Mouse (Mus musculus): ENCODE data around the gene Ush1g. TPM values are rescaled to one million over a fixed set of nuclear protein-coding genes. Genes with fewer than 3 reads are reported as not detected.

Gene Ush1g
- total and polyA plus RNA-seq, 3 experiments, result 0.05 TPM; not detected in 2

DNA sequence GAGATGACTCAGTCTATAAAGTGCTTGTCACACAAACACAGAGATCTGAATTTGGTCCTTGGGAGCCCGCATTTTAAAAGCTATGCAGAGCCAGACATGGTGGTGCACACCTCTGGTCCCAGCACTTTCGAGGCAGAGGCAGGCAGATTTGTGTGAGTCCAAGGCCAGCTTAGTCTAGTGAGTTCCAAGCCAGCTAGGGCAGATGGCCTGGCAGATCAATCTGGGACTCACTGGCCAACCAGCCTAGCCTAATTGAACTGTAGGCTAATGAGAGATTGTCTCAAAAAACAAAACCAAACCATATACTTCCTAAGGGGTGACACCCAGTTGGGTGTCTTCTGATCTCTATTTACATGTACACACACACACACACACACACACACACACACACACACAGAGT, 19.4 kb upstream of the Ush1g start:
- DNase-seq (ENCODE audit: low spot score) (no peak), ATAC-seq (ENCODE audit: extremely low read depth, insufficient number of reproducible peaks, low FRiP score, poor library complexity, severe bottlenecking) (no peak)
- Histone ChIP-seq H3K27me3 (ENCODE audit: insufficient read depth, low read length) (peaks cover 31% of the 10 kb centered on the region), H3K4me1 (ENCODE audit: insufficient read depth, low read depth, low read length) (peaks cover 3% of the 10 kb centered on the region; the same call in 1 of the 2 replicates), H3K9me3 (replicated peaks) (no peaks in the 10 kb centered on the region), H3K36me3 (replicated peaks) (no peaks in the 10 kb centered on the region), H3K4me3 (ENCODE audit: low read depth, low read length) (no peak overlapping the region)
- TF ChIP-seq TAL1 (conservative IDR thresholded peaks at IDR 0.05; ENCODE audit: low read depth, low read length) (no peak), GATA2 (IDR thresholded peaks at IDR 0.05; ENCODE audit: borderline replicate concordance, low read depth, low read length) (no peak), CTCF (IDR thresholded peaks at IDR 0.05; ENCODE audit: low read depth, low read length) (no peak), POLR2AphosphoS5 (IDR thresholded peaks at IDR 0.05; ENCODE audit: insufficient replicate concordance, low read depth, low read length) (no peak), GATA1 (IDR thresholded peaks at IDR 0.05; ENCODE audit: borderline replicate concordance, low read length) (no peak)

DNA sequence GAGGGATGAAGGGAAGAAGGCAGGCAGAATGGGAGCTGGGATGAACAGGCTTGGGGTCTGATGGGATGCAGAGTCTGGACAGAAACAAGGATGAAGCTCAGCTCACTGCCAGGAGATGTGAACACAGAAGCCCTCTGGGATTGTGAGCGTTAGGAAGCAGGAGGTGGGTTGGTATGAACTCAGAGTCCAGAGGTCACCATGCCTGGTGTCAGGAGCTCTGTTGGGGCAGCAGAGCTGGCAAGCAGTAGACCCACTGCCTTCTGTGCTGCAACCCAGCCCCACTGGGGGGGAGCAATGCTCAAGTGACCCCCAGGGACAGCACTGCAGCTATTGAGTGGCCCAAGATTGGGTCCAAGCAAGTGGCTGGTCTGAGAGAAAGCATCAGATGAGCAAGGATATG, 16.0 kb upstream of the Ush1g start:
- peaks cover 12% of the 10 kb centered on the region for H3K27me3 ChIP-seq (ENCODE audit: insufficient read depth, low read length)
- no peak for ATAC-seq (ENCODE audit: extremely low read depth, insufficient number of reproducible peaks, low FRiP score, poor library complexity, severe bottlenecking)
- TF ChIP-seq GATA2 (IDR thresholded peaks at IDR 0.05; ENCODE audit: borderline replicate concordance, low read depth, low read length) (no peak), CTCF (IDR thresholded peaks at IDR 0.05; ENCODE audit: low read depth, low read length) (no peak), TAL1 (conservative IDR thresholded peaks at IDR 0.05; ENCODE audit: low read depth, low read length) (no peak), GATA1 (IDR thresholded peaks at IDR 0.05; ENCODE audit: borderline replicate concordance, low read length) (no peak), POLR2AphosphoS5 (IDR thresholded peaks at IDR 0.05; ENCODE audit: insufficient replicate concordance, low read depth, low read length) (no peak)

DNA sequence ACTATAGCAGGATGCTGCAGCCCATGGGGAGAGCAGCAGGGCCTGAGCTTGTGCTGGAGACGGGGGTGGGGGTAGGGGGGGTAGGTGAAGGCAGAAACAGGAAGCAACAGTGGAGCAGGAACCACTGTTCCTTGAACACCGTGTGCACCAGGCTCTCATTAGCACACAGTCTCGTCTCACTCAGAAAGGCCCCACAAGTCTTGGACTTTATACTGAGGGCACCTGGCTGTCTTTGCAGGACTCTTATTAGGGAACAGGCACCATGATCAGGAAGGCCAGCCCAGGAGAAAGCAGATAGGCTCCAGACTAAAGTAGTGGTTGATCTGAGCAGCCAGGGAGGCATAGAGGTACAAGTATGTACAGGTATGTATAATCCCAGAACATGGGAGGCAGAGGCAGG, 15.5 kb upstream of the Ush1g start:
- H3K4me3 ChIP-seq (ENCODE audit: low read depth, low read length), result no peak overlapping the region
- no peaks in the 10 kb centered on the region for H3K9me3 ChIP-seq (replicated peaks)
- ATAC-seq (ENCODE audit: extremely low read depth, insufficient number of reproducible peaks, low FRiP score, poor library complexity, severe bottlenecking) (no peak), DNase-seq (ENCODE audit: low spot score) (no peak)
- no peaks in the 10 kb centered on the region for H3K4me1 ChIP-seq (ENCODE audit: insufficient read depth, low read depth, low read length)
- no peaks in the 10 kb centered on the region for H3K36me3 ChIP-seq (replicated peaks)
- H3K27me3 ChIP-seq (ENCODE audit: insufficient read depth, low read length), result peaks cover 12% of the 10 kb centered on the region
- TF ChIP-seq GATA2 (IDR thresholded peaks at IDR 0.05; ENCODE audit: borderline replicate concordance, low read depth, low read length) (no peak), CTCF (IDR thresholded peaks at IDR 0.05; ENCODE audit: low read depth, low read length) (no peak), POLR2AphosphoS5 (IDR thresholded peaks at IDR 0.05; ENCODE audit: insufficient replicate concordance, low read depth, low read length) (no peak), GATA1 (IDR thresholded peaks at IDR 0.05; ENCODE audit: borderline replicate concordance, low read length) (no peak), TAL1 (conservative IDR thresholded peaks at IDR 0.05; ENCODE audit: low read depth, low read length) (no peak)

More for the DNA sequence above, 16.0 kb upstream of the Ush1g start:
- no peaks in the 10 kb centered on the region for H3K4me1 ChIP-seq (ENCODE audit: insufficient read depth, low read depth, low read length)
- no peaks in the 10 kb centered on the region for H3K36me3 ChIP-seq (replicated peaks)
- no peak overlapping the region for H3K4me3 ChIP-seq (ENCODE audit: low read depth, low read length)
- H3K9me3 ChIP-seq (replicated peaks), result no peaks in the 10 kb centered on the region
- DNase-seq (ENCODE audit: low spot score), result no peak

DNA sequence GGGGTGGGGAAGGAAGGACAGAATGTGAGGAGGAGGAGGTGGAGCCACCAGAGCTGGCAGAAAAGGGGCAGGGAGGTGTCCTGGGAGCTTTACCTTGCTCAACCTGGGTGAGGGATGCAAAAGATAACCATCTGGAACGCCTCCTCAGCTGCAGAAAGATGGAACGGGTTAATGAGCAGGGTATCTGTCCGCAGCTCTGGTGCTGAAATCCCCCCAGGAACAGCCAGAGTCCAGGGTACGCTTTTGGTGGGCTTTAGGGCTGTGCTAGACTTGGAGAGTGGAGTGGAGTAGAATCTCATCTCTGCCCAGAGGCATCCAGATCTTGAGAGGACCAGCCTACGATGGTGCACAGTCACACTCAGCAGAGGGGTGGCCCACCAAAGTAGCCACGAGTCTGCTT, 14.3 kb upstream of the Ush1g start:
- DNase-seq (ENCODE audit: low spot score), result no peak
- no peaks in the 10 kb centered on the region for H3K4me1 ChIP-seq (ENCODE audit: insufficient read depth, low read depth, low read length)
- peaks cover 9% of the 10 kb centered on the region for H3K27me3 ChIP-seq (ENCODE audit: insufficient read depth, low read length)
- TF ChIP-seq CTCF (IDR thresholded peaks at IDR 0.05; ENCODE audit: low read depth, low read length), result no peak
- TF ChIP-seq GATA2 (IDR thresholded peaks at IDR 0.05; ENCODE audit: borderline replicate concordance, low read depth, low read length), result no peak
- no peak for TF ChIP-seq GATA1 (IDR thresholded peaks at IDR 0.05; ENCODE audit: borderline replicate concordance, low read length)
- no peak for TF ChIP-seq TAL1 (conservative IDR thresholded peaks at IDR 0.05; ENCODE audit: low read depth, low read length)
- H3K4me3 ChIP-seq (ENCODE audit: low read depth, low read length), result no peak overlapping the region
- ATAC-seq (ENCODE audit: extremely low read depth, insufficient number of reproducible peaks, low FRiP score, poor library complexity, severe bottlenecking), result no peak
- H3K36me3 ChIP-seq (replicated peaks), result no peaks in the 10 kb centered on the region
- H3K9me3 ChIP-seq (replicated peaks), result no peaks in the 10 kb centered on the region

DNA sequence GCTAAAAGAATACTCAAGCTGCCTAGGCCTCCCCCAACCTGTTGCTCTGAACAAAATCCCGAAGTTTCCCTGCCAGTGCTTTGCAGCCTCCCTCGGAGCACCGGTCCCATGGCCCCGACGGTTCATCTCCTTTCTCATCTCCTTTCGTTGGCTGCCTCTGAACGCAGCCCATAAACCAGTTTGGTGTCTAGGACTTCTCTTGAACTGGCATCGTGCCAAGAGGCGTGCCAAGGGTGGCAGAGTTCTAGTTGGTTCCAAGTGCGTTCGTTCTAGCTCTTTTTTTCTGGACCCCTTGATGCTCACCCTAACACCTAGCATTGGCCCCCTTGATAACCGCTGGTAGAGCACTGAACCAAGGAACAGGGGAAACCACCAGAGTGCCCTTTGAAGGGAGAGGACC, 13.4 kb upstream of the Ush1g start:
- Histone ChIP-seq H3K4me3 (ENCODE audit: low read depth, low read length) (no peak overlapping the region), H3K4me1 (ENCODE audit: insufficient read depth, low read depth, low read length) (no peaks in the 10 kb centered on the region), H3K9me3 (replicated peaks) (no peaks in the 10 kb centered on the region), H3K27me3 (ENCODE audit: insufficient read depth, low read length) (peaks cover 9% of the 10 kb centered on the region), H3K36me3 (replicated peaks) (no peaks in the 10 kb centered on the region)
- DNase-seq (ENCODE audit: low spot score), result no peak
- TF ChIP-seq GATA1 (IDR thresholded peaks at IDR 0.05; ENCODE audit: borderline replicate concordance, low read length) (no peak), POLR2AphosphoS5 (IDR thresholded peaks at IDR 0.05; ENCODE audit: insufficient replicate concordance, low read depth, low read length) (no peak), CTCF (IDR thresholded peaks at IDR 0.05; ENCODE audit: low read depth, low read length) (no peak), TAL1 (conservative IDR thresholded peaks at IDR 0.05; ENCODE audit: low read depth, low read length) (no peak), GATA2 (IDR thresholded peaks at IDR 0.05; ENCODE audit: borderline replicate concordance, low read depth, low read length) (no peak)
- no peak for ATAC-seq (ENCODE audit: extremely low read depth, insufficient number of reproducible peaks, low FRiP score, poor library complexity, severe bottlenecking)

DNA sequence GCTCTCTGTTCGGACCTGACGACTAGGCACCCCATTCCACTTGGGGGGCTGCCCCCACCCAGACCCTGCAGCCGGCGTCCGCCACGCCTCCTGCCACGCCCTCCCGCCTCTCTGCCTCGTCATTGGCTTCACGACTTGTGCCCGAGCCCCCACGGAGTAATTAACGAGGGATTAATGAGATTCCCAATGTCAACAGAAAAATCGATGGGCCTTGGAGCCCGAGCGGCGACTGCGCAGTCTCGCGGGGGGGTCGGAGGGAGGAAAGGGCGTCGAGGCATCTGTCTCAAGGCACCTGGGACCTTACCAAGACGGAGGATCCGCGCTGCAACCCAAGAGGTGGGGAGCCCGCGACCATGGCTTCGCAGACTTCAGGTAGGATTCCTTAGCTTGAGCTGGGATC, 12.7 kb upstream of the Ush1g start, which contains the start of gene Otop3:
Gene Otop3, plus strand, starts transcription at position 201 of the 400 bp plus-strand sequence.
- no peak for DNase-seq (ENCODE audit: low spot score)
- H3K4me1 ChIP-seq (ENCODE audit: insufficient read depth, low read depth, low read length), result no peaks in the 10 kb centered on the region
- ATAC-seq (ENCODE audit: extremely low read depth, insufficient number of reproducible peaks, low FRiP score, poor library complexity, severe bottlenecking), result no peak
- H3K36me3 ChIP-seq (replicated peaks), result no peaks in the 10 kb centered on the region
- peaks cover 7% of the 10 kb centered on the region for H3K27me3 ChIP-seq (ENCODE audit: insufficient read depth, low read length)
- H3K9me3 ChIP-seq (replicated peaks), result no peaks in the 10 kb centered on the region
- no peak for TF ChIP-seq CTCF (IDR thresholded peaks at IDR 0.05; ENCODE audit: low read depth, low read length)
- TF ChIP-seq TAL1 (conservative IDR thresholded peaks at IDR 0.05; ENCODE audit: low read depth, low read length), result no peak
- TF ChIP-seq POLR2AphosphoS5 (IDR thresholded peaks at IDR 0.05; ENCODE audit: insufficient replicate concordance, low read depth, low read length), result no peak
- no peak for TF ChIP-seq GATA1 (IDR thresholded peaks at IDR 0.05; ENCODE audit: borderline replicate concordance, low read length)
- TF ChIP-seq GATA2 (IDR thresholded peaks at IDR 0.05; ENCODE audit: borderline replicate concordance, low read depth, low read length), result no peak
- no peak within 1 kb of the TSS for H3K4me3 ChIP-seq (ENCODE audit: low read depth, low read length)
